Mouse (Mus musculus) left cerebral cortex, adult 2 months (tissue): ENCODE measurements around the gene Gxylt1. TPM values are rescaled to one million over a fixed set of nuclear protein-coding genes. Genes with fewer than 3 reads are reported as not detected.

Source experiments
- DNase-seq, 2 experiments: peaks; one replicate each; pipeline ENCODE4 v3.0.0; 2021 to 2022; ENCODE audit warnings: low spot score in 2 of 2, mixed read lengths in 1 of 2; ENCODE audit errors: extremely low spot score in 1 of 2
- H3K27ac ChIP-seq: fragments of 200-600 bp; 2 replicates; pipeline ENCODE4 v1.8.1; 2022
- H3K4me3 ChIP-seq: fragments of 200-600 bp; 2 replicates; pipeline ENCODE4 v1.8.1; 2022
- CTCF ChIP-seq: fragments of 200-600 bp; IDR thresholded peaks from 2 replicates; pipeline ENCODE4 v1.8.1; 2022; ENCODE audit warnings: antibody characterized with exemption, mild to moderate bottlenecking, moderate library complexity
- intact Hi-C: fragments of 180-260 bp; cut with DNase I; formaldehyde crosslinking; loops from one replicate; pipeline ENCODE4 v1.15.1; 2025
- total RNA-seq, 2 experiments: library from RNA; stranded (reverse); gene quantifications; 2 replicates each; pipeline ENCODE4 v1.2.3; 2021

Gxylt1 gene
- total RNA-seq, 2 experiments from 2014 or later: 13.3 to 13.4 TPM

GRCm38 (mm10) chr15:93273788-93274678 lies 946 bp downstream of the Gxylt1 start:
- peak overlapping the region; percentile 90; the same call in 1 of the 2 replicates for H3K27ac ChIP-seq
- TF ChIP-seq CTCF: no peak
- DNase-seq: no peak
- H3K4me3 ChIP-seq: peak overlapping the region; percentile 94
- intact Hi-C loops: loop anchor here (2.0 kb wide), 1 partner anchor 123 kb away; no protein-coding TSS in a partner anchor

- Histone ChIP-seq H3K27ac (no peak overlapping the region), H3K4me3 (no peak overlapping the region)
- intact Hi-C loops: no loop called here
- no peak for DNase-seq
- TF ChIP-seq CTCF: no peak
Observed at GRCm38 (mm10) chr15:93272948-93273347, 2.0 kb downstream of the Gxylt1 start.

- no peak for TF ChIP-seq CTCF
- intact Hi-C loops: no loop called here
- H3K27ac ChIP-seq: no peak overlapping the region
- DNase-seq: no peak
- no peak overlapping the region for H3K4me3 ChIP-seq
Observed at GRCm38 (mm10) chr15:93270289-93270855, 4.6 kb downstream of the Gxylt1 start.

- Histone ChIP-seq H3K4me3 (no peak overlapping the region), H3K27ac (no peak overlapping the region)
- TF ChIP-seq CTCF: no peak
- no peak for DNase-seq
- intact Hi-C loops: loop anchor here (5.0 kb wide), 1 partner anchor 308 kb away; no protein-coding TSS in a partner anchor
Observed at GRCm38 (mm10) chr15:93269572-93269971, 5.4 kb downstream of the Gxylt1 start.

GRCm38 (mm10) chr15:93268001-93268400 lies 7.0 kb downstream of the Gxylt1 start:
- no peak overlapping the region for H3K27ac ChIP-seq
- H3K4me3 ChIP-seq: no peak overlapping the region
- no peak for DNase-seq
- TF ChIP-seq CTCF: no peak
- intact Hi-C loops: loop anchor here (5.0 kb wide), 1 partner anchor 309 kb away; no protein-coding TSS in a partner anchor

GRCm38 (mm10) chr15:93267479-93267878 lies 7.5 kb downstream of the Gxylt1 start:
- DNase-seq: no peak
- Histone ChIP-seq H3K4me3 (no peak overlapping the region), H3K27ac (no peak overlapping the region)
- intact Hi-C loops: loop anchor here (5.0 kb wide), 1 partner anchor 310 kb away; no protein-coding TSS in a partner anchor
- no peak for TF ChIP-seq CTCF

- no peak for DNase-seq
- intact Hi-C loops: loop anchor here (5.0 kb wide), 1 partner anchor 311 kb away; no protein-coding TSS in a partner anchor
- Histone ChIP-seq H3K27ac (no peak overlapping the region), H3K4me3 (no peak overlapping the region)
- TF ChIP-seq CTCF: no peak
Observed at GRCm38 (mm10) chr15:93266361-93266760, 8.6 kb downstream of the Gxylt1 start.

GRCm38 (mm10) chr15:93265728-93266127 lies 9.3 kb downstream of the Gxylt1 start:
- Histone ChIP-seq H3K27ac (no peak overlapping the region), H3K4me3 (no peak overlapping the region)
- intact Hi-C loops: loop anchor here (1.0 to 5.0 kb wide), 2 partner anchors 173 to 312 kb away; no protein-coding TSS in a partner anchor
- DNase-seq: peak; percentile 59 to 72
- peak; percentile 84 for TF ChIP-seq CTCF

- intact Hi-C loops: loop anchor here (1.0 to 5.0 kb wide), 2 partner anchors 173 to 312 kb away; no protein-coding TSS in a partner anchor
- no peak overlapping the region for H3K4me3 ChIP-seq
- DNase-seq: no peak
- no peak for TF ChIP-seq CTCF
- H3K27ac ChIP-seq: no peak overlapping the region
Observed at GRCm38 (mm10) chr15:93265231-93265630, 9.7 kb downstream of the Gxylt1 start.

GRCm38 (mm10) chr15:93264221-93264620 lies 10.8 kb downstream of the Gxylt1 start:
- intact Hi-C loops: no loop called here
- DNase-seq: no peak
- no peak overlapping the region for H3K27ac ChIP-seq
- TF ChIP-seq CTCF: no peak
- no peak overlapping the region for H3K4me3 ChIP-seq

- Histone ChIP-seq H3K27ac (no peak overlapping the region), H3K4me3 (no peak overlapping the region)
- no peak for TF ChIP-seq CTCF
- intact Hi-C loops: no loop called here
- no peak for DNase-seq
Observed at GRCm38 (mm10) chr15:93263566-93263965, 11.4 kb downstream of the Gxylt1 start.

GRCm38 (mm10) chr15:93262818-93263217 lies 12.2 kb downstream of the Gxylt1 start:
- Histone ChIP-seq H3K4me3 (no peak overlapping the region), H3K27ac (no peak overlapping the region)
- intact Hi-C loops: no loop called here
- TF ChIP-seq CTCF: peak; percentile 41
- DNase-seq: no peak
